ENCODE assay signal across 8 mouse cellular contexts in the genomic region with DNA sequence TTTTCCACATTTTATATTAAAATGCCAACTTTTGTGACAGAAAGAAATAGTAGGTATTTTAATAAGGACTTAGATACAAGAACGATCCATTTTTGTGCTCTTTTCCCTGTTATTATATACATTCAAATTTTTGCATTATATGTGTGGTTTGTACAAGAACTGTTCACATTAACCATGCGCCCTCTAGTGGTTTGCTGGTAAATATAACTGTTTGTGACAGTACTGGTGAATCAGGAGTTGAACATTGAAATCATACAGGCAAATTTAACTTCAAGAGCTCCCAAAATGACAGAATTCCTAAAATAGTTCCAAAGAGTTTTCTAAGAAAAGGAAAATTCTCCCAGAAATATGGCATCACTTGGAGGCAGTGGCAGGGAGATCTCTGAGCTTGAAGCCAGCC. TPM values are rescaled to one million over a fixed set of nuclear protein-coding genes. Genes with fewer than 3 reads are reported as not detected.
DNase-seq lines count a peak whose midpoint lies in the region; ATAC-seq and TF ChIP-seq lines count a peak whose summit lies in the region.

No protein-coding gene starts in this region.

- ATAC-seq in megakaryocyte progenitor cell, adult 5-6 weeks (replicated peaks; ENCODE audit: poor library complexity) = peak; percentile 63

- H3K4me3 ChIP-seq in layer of hippocampus, adult 2 months = no peak overlapping the region

- DNase-seq in cerebellum, adult 18-20 months = peak; percentile 43 to 45
- no peak for DNase-seq in cerebellum, adult 9-11 months
- DNase-seq in layer of hippocampus, adult 2 months (ENCODE audit: low spot score in 2 of 2) = peak; percentile 42 to 62
- DNase-seq in layer of hippocampus, adult 8-10 months (ENCODE audit: low spot score in 2 of 2) = no peak
- peak; percentile 54 to 57 for DNase-seq in B cell, adult 2 months
- peak; percentile 52 for DNase-seq in c-Kit-positive CD71-positive TER-119-positive erythroid progenitor cells, embryonic 14.5 days (ENCODE audit: low spot score)
- DNase-seq in ovary, postnatal 14 days (ENCODE audit: low spot score) = no peak

- no peak overlapping the region for H3K27ac ChIP-seq in layer of hippocampus, adult 2 months

- TF ChIP-seq CTCF in layer of hippocampus, adult 2 months (conservative IDR thresholded peaks at IDR 0.05) = peak; percentile 91

RNA-seq across cellular contexts. Expression of gene Hepacam2, which starts 1.9 kb away (rescaled TPM):
- under 1 TPM; 0.31 to 0.44 TPM for total RNA-seq in layer of hippocampus, adult 2 months (2021)
- total RNA-seq in layer of hippocampus, adult 8-10 months (2022) = under 1 TPM; 0.19 to 0.73 (median 0.36) TPM
- total RNA-seq in megakaryocyte progenitor cell, adult 5-6 weeks (2015) = 0.15 and 0.46 TPM in 2 replicates
- 0.12 TPM in 1 of 2 replicates, not detected in the other for total RNA-seq in megakaryocyte progenitor cell, adult 5-6 weeks (2017)

RNA-seq across cellular contexts. Expression of gene Vps50, which starts 2.0 kb away (rescaled TPM):
- total RNA-seq in layer of hippocampus, adult 2 months (2021) = 10 to 100 TPM; 52.1 to 54.2 TPM
- total RNA-seq in layer of hippocampus, adult 8-10 months (2022) = 10 to 100 TPM; 51.0 to 57.7 (median 54.3) TPM
- total RNA-seq in megakaryocyte progenitor cell, adult 5-6 weeks (2015) = 33.7 and 35.0 TPM in 2 replicates
- total RNA-seq in megakaryocyte progenitor cell, adult 5-6 weeks (2017) = 36.5 and 58.1 TPM in 2 replicates

Comparison
In these comparisons a context has a peak if more than half of its experiments do, and no peak if none do; other contexts are left out.
1. DNase-seq: peak in cerebellum, adult 18-20 months (2 of 2), layer of hippocampus, adult 2 months (2 of 2), B cell, adult 2 months (2 of 2) and c-Kit-positive CD71-positive TER-119-positive erythroid progenitor cells, embryonic 14.5 days (single experiment); none in cerebellum, adult 9-11 months (single experiment), layer of hippocampus, adult 8-10 months (0 of 2) and ovary, postnatal 14 days (single experiment).